In genomic region chr19:36734308-36735038, GRCm38 (mm10) we compare ENCODE assay signal across 11 mouse cellular contexts. TPM values are rescaled to one million over a fixed set of nuclear protein-coding genes. Genes with fewer than 3 reads are reported as not detected.
DNase-seq lines count a peak whose midpoint lies in the region; ATAC-seq and TF ChIP-seq lines count a peak whose summit lies in the region.
"Had no signal": no experiment of that assay in that cellular context is flagged by ENCODE, and none has a peak within 500 bp of the region (broad histone marks: within the 10 kb centered on the region; RNA-seq: fewer than 3 reads in every experiment).

No protein-coding gene starts in this region.

- ATAC-seq in forebrain, postnatal 0 days = no peak
- ATAC-seq in forebrain, embryonic 16.5 days = no peak
- no peak for ATAC-seq in heart, embryonic 14.5 days (ENCODE audit: insufficient number of reproducible peaks, insufficient read depth, low FRiP score, low read depth)
- no peak for ATAC-seq in forebrain, embryonic 14.5 days

- peaks cover 3% of the 10 kb centered on the region; the same call in 1 of the 2 replicates for H3K4me1 ChIP-seq in forebrain, postnatal 0 days (ENCODE audit: insufficient read depth)
- H3K4me1 ChIP-seq in forebrain, embryonic 16.5 days (replicated peaks; ENCODE audit: control insufficient read depth, insufficient read depth, low read length) = peaks cover 3% of the 10 kb centered on the region; the same call in 1 of the 2 replicates
- peaks cover 11 to 28% of the 10 kb centered on the region in 2 experiments for H3K4me1 ChIP-seq in heart, embryonic 14.5 days (ENCODE audit: control insufficient read depth in 2 of 2, insufficient read depth in 2 of 2, low read length in 2 of 2)
- peaks cover 8% of the 10 kb centered on the region; the same call in 1 of the 2 replicates for H3K4me1 ChIP-seq in forebrain, embryonic 14.5 days (ENCODE audit: control insufficient read depth, insufficient read depth, low read length)

- H3K9ac ChIP-seq in forebrain, postnatal 0 days = no peak overlapping the region
- no peak overlapping the region for H3K9ac ChIP-seq in forebrain, embryonic 16.5 days (replicated peaks; ENCODE audit: low read depth, low read length)
- peak overlapping the region; percentile 95 for H3K9ac ChIP-seq in heart, embryonic 14.5 days (ENCODE audit: low read length)
- H3K9ac ChIP-seq in forebrain, embryonic 14.5 days (ENCODE audit: low read length) = no peak overlapping the region

- WGBS in forebrain, postnatal 0 days = 81% methylated on average over 10 of the region's 10 CpGs
- WGBS in forebrain, embryonic 16.5 days = 83% methylated on average over 10 of the region's 10 CpGs
- 26% methylated on average over 10 of the region's 10 CpGs for WGBS in heart, embryonic 14.5 days
- 85% methylated on average over 10 of the region's 10 CpGs for WGBS in forebrain, embryonic 14.5 days

- no peak overlapping the region for H3K4me3 ChIP-seq in forebrain, postnatal 0 days (ENCODE audit: low read depth, low read length)
- no peak overlapping the region for H3K4me3 ChIP-seq in forebrain, embryonic 16.5 days (replicated peaks; ENCODE audit: low read length)
- peak overlapping the region; percentile 67 for H3K4me3 ChIP-seq in layer of hippocampus, adult 2 months
- H3K4me3 ChIP-seq in heart, embryonic 14.5 days (ENCODE audit: control insufficient read depth in 1 of 2, insufficient read depth in 1 of 2, low read depth in 1 of 2, low read length in 2 of 2) = peak overlapping the region; percentile 39 to 71
- no peak overlapping the region for H3K4me3 ChIP-seq in forebrain, embryonic 14.5 days (ENCODE audit: low read depth, low read length)

- H3K27ac ChIP-seq in forebrain, postnatal 0 days (ENCODE audit: low read depth, low read length) = no peak overlapping the region
- no peak overlapping the region for H3K27ac ChIP-seq in forebrain, embryonic 16.5 days (ENCODE audit: low read length)
- peak overlapping the region; percentile 52; the same call in 1 of the 2 replicates for H3K27ac ChIP-seq in layer of hippocampus, adult 2 months
- H3K27ac ChIP-seq in heart, embryonic 14.5 days (replicated peaks in 1 of 2; ENCODE audit: control insufficient read depth in 1 of 2, insufficient read depth in 1 of 2, low read depth in 2 of 2, low read length in 2 of 2) = peak overlapping the region; percentile 85 to 99
- no peak overlapping the region for H3K27ac ChIP-seq in forebrain, embryonic 14.5 days (ENCODE audit: low read depth, low read length)
- H3K27ac ChIP-seq: macrophage had no signal

- H3K9me3 ChIP-seq in forebrain, postnatal 0 days (ENCODE audit: low read length) = no peaks in the 10 kb centered on the region
- H3K9me3 ChIP-seq in forebrain, embryonic 16.5 days (ENCODE audit: control insufficient read depth, low read length) = no peaks in the 10 kb centered on the region
- H3K9me3 ChIP-seq in heart, embryonic 14.5 days (ENCODE audit: control insufficient read depth, low read length) = no peaks in the 10 kb centered on the region
- H3K9me3 ChIP-seq in forebrain, embryonic 14.5 days (replicated peaks; ENCODE audit: control insufficient read depth, low read length) = no peaks in the 10 kb centered on the region

- no peak overlapping the region for H3K4me2 ChIP-seq in forebrain, postnatal 0 days (ENCODE audit: low read depth)
- no peak overlapping the region for H3K4me2 ChIP-seq in forebrain, embryonic 16.5 days (ENCODE audit: low read length)
- H3K4me2 ChIP-seq in heart, embryonic 14.5 days (ENCODE audit: low read length) = peak overlapping the region; percentile 62
- no peak overlapping the region for H3K4me2 ChIP-seq in forebrain, embryonic 14.5 days (ENCODE audit: low read length)

- DNase-seq in forebrain, postnatal 0 days = no peak
- DNase-seq in layer of hippocampus, adult 2 months (ENCODE audit: low spot score in 2 of 2) = no peak
- DNase-seq in layer of hippocampus, adult 8-10 months (ENCODE audit: low spot score in 2 of 2) = no peak
- peak; percentile 58 for DNase-seq in lung, postnatal 36 days
- DNase-seq in forebrain, embryonic 14.5 days (ENCODE audit: low spot score) = no peak
- no peak for DNase-seq in frontal cortex, postnatal 36 days (ENCODE audit: low spot score in 2 of 2)
- DNase-seq: adrenal gland, postnatal 25 days; cerebellum, postnatal 36 days had no signal

- no peaks in the 10 kb centered on the region; the same call in 1 of the 2 replicates for H3K36me3 ChIP-seq in forebrain, postnatal 0 days (ENCODE audit: insufficient read depth)
- no peaks in the 10 kb centered on the region for H3K36me3 ChIP-seq in forebrain, embryonic 16.5 days (ENCODE audit: control insufficient read depth, insufficient read depth)
- peaks cover 35% of the 10 kb centered on the region for H3K36me3 ChIP-seq in heart, embryonic 14.5 days (ENCODE audit: control insufficient read depth, insufficient read depth, low read length)
- H3K36me3 ChIP-seq in forebrain, embryonic 14.5 days (ENCODE audit: control insufficient read depth, insufficient read depth, low read length) = no peaks in the 10 kb centered on the region

- H3K27me3 ChIP-seq in forebrain, postnatal 0 days (ENCODE audit: insufficient read depth, low read length) = no peaks in the 10 kb centered on the region
- H3K27me3 ChIP-seq in forebrain, embryonic 16.5 days (replicated peaks; ENCODE audit: control insufficient read depth, insufficient read depth, low read length) = no peaks in the 10 kb centered on the region
- no peaks in the 10 kb centered on the region for H3K27me3 ChIP-seq in heart, embryonic 14.5 days (ENCODE audit: control insufficient read depth, insufficient read depth, low read length)
- H3K27me3 ChIP-seq in forebrain, embryonic 14.5 days (replicated peaks; ENCODE audit: control insufficient read depth, insufficient read depth, low read length) = no peaks in the 10 kb centered on the region

- peak; percentile 7; the same call in 1 of the 2 replicates for TF ChIP-seq CTCF in forebrain, postnatal 0 days (IDR thresholded peaks at IDR 0.05; ENCODE audit: low read depth)
- peak; percentile 36 for TF ChIP-seq CTCF in layer of hippocampus, adult 2 months (conservative IDR thresholded peaks at IDR 0.05)

RNA-seq across cellular contexts. Expression of gene Ppp1r3c, which starts 2.0 kb away (rescaled TPM):
- 28.2 and 28.6 TPM in 2 replicates for total RNA-seq in forebrain, postnatal 0 days (2014; rRNA removed)
- 6.4 and 8.9 TPM in 2 replicates for polyA plus RNA-seq in forebrain, postnatal 0 days (2015; fragmentation: Nextera tagmentation; extraction: Ambion mirVana)
- polyA plus RNA-seq in forebrain, embryonic 16.5 days (2015; fragmentation: Nextera tagmentation; extraction: Ambion mirVana) = 9.0 and 10.3 TPM in 2 replicates
- 10 to 100 TPM; 54.8 to 70.0 TPM for total RNA-seq in layer of hippocampus, adult 2 months (2021)
- total RNA-seq in layer of hippocampus, adult 8-10 months (2022) = 10 to 100 TPM; 54.6 to 70.2 (median 64.5) TPM
- 106 and 113 TPM in 2 replicates for polyA plus RNA-seq in heart, embryonic 14.5 days (2014; fragmentation: Nextera tagmentation; extraction: Ambion mirVana)
- 8.9 and 9.3 TPM in 2 replicates for polyA plus RNA-seq in forebrain, embryonic 14.5 days (2014; fragmentation: Nextera tagmentation; extraction: Ambion mirVana)

Comparison
In these comparisons a context has a peak if more than half of its experiments do, and no peak if none do; other contexts are left out.
1. H3K27ac ChIP-seq: peak in layer of hippocampus, adult 2 months (single experiment) and heart, embryonic 14.5 days (2 of 2); none in forebrain, postnatal 0 days (single experiment), forebrain, embryonic 16.5 days (single experiment) and forebrain, embryonic 14.5 days (single experiment).
2. H3K4me3 ChIP-seq: peak in layer of hippocampus, adult 2 months (single experiment) and heart, embryonic 14.5 days (2 of 2); none in forebrain, postnatal 0 days (single experiment), forebrain, embryonic 16.5 days (single experiment) and forebrain, embryonic 14.5 days (single experiment).